12 mouse cellular contexts compared by ENCODE assay signal in the genomic region with DNA sequence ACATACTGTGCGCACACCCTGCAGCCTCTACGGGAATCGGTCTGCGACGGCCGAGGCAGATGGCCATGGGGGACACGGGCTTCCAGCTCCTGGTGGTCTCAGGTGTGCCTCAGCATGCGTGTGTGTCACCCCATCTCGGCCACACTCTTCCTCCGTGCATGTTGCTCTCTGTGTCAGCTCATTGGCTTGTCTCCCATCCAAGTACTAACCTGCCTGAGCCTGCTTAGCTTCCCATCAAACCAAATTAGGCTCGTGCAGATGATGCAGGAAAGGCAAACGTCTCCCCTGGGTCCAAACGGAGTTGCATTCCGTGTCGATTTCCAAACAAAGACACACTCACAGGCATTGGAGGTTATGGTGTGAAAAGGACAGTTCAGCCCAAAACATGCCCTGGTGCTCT.
DNase-seq lines count a peak whose midpoint lies in the region; ATAC-seq and TF ChIP-seq lines count a peak whose summit lies in the region.
"Had no signal": no experiment of that assay in that cellular context is flagged by ENCODE, and none has a peak within 500 bp of the region (broad histone marks: within the 10 kb centered on the region; RNA-seq: fewer than 3 reads in every experiment).

No protein-coding gene starts in this region.

- no peak overlapping the region for H3K4me2 ChIP-seq in embryonic facial prominence, embryonic 14.5 days (ENCODE audit: low read depth, low read length)
- peak overlapping the region; percentile 25; the same call in 1 of the 2 replicates for H3K4me2 ChIP-seq in hindbrain, postnatal 0 days (ENCODE audit: low read depth, low read length)
- no peak overlapping the region for H3K4me2 ChIP-seq in midbrain, postnatal 0 days (ENCODE audit: low read depth, low read length, poor library complexity, severe bottlenecking)
- H3K4me2 ChIP-seq: kidney, embryonic 15.5 days had no signal

- WGBS in embryonic facial prominence, embryonic 14.5 days, result 39% methylated on average over 8 of the region's 15 CpGs
- 29% methylated on average over 15 of the region's 15 CpGs for WGBS in hindbrain, postnatal 0 days
- WGBS in midbrain, postnatal 0 days, result 55% methylated on average over 15 of the region's 15 CpGs

- no peaks in the 10 kb centered on the region for H3K4me1 ChIP-seq in embryonic facial prominence, embryonic 14.5 days (ENCODE audit: control insufficient read depth, insufficient read depth, low read length)
- H3K4me1 ChIP-seq in hindbrain, postnatal 0 days (ENCODE audit: insufficient read depth, low read length), result 0 out of 2 replicates have a peak, but pooled peaks cover 7% of the 10 kb centered on the region
- H3K4me1 ChIP-seq in midbrain, postnatal 0 days (ENCODE audit: insufficient read depth, low read length), result peaks cover 7% of the 10 kb centered on the region; the same call in 1 of the 2 replicates

- no peak overlapping the region for H3K4me3 ChIP-seq in embryonic facial prominence, embryonic 14.5 days (ENCODE audit: low read depth, low read length)
- H3K4me3 ChIP-seq in hindbrain, postnatal 0 days (ENCODE audit: low read length), result no peak overlapping the region
- H3K4me3 ChIP-seq in midbrain, postnatal 0 days (ENCODE audit: low read depth, low read length), result no peak overlapping the region
- H3K4me3 ChIP-seq: heart, embryonic 10.5 days; kidney, embryonic 15.5 days had no signal

- peak; percentile 58 for DNase-seq in MN1 (ENCODE audit: low spot score)
- peak; percentile 73 for DNase-seq in embryonic facial prominence, embryonic 14.5 days (ENCODE audit: low spot score)
- peak; percentile 74 for DNase-seq in hindbrain, postnatal 0 days (ENCODE audit: low spot score)
- DNase-seq in midbrain, postnatal 0 days (ENCODE audit: low spot score), result peak; percentile 66
- no peak for DNase-seq in adrenal gland, postnatal 10 days
- no peak for DNase-seq in heart, adult 11 months
- no peak for DNase-seq in gastrocnemius, postnatal 10 days
- DNase-seq: layer of hippocampus, adult 9-11 months; thymus, postnatal 4 days had no signal

- no peak for TF ChIP-seq CTCF in hindbrain, postnatal 0 days (IDR thresholded peaks at IDR 0.05; ENCODE audit: low read depth)
- TF ChIP-seq CTCF in midbrain, postnatal 0 days (IDR thresholded peaks at IDR 0.05), result no peak

- H3K36me3 ChIP-seq in embryonic facial prominence, embryonic 14.5 days (ENCODE audit: control insufficient read depth, insufficient read depth, low read length), result no peaks in the 10 kb centered on the region
- no peaks in the 10 kb centered on the region for H3K36me3 ChIP-seq in hindbrain, postnatal 0 days (ENCODE audit: insufficient read depth, low read length)
- no peaks in the 10 kb centered on the region for H3K36me3 ChIP-seq in midbrain, postnatal 0 days (ENCODE audit: insufficient read depth, low read length)
- H3K36me3 ChIP-seq: heart, embryonic 10.5 days; kidney, embryonic 15.5 days had no signal

- H3K9ac ChIP-seq in embryonic facial prominence, embryonic 14.5 days (ENCODE audit: low read depth, low read length), result no peak overlapping the region
- H3K9ac ChIP-seq in hindbrain, postnatal 0 days (replicated peaks; ENCODE audit: low read length), result no peak overlapping the region; the same call in 1 of the 2 replicates
- no peak overlapping the region for H3K9ac ChIP-seq in midbrain, postnatal 0 days (replicated peaks; ENCODE audit: low read length, poor library complexity, severe bottlenecking)
- H3K9ac ChIP-seq: kidney, embryonic 15.5 days had no signal

- H3K27ac ChIP-seq in embryonic facial prominence, embryonic 14.5 days (replicated peaks; ENCODE audit: low read depth, low read length), result no peak overlapping the region
- no peak overlapping the region; the same call in 1 of the 2 replicates for H3K27ac ChIP-seq in hindbrain, postnatal 0 days
- no peak overlapping the region; the same call in 1 of the 2 replicates for H3K27ac ChIP-seq in midbrain, postnatal 0 days (ENCODE audit: low read depth, low read length)
- H3K27ac ChIP-seq: heart, embryonic 10.5 days; kidney, embryonic 15.5 days had no signal

- H3K27me3 ChIP-seq in embryonic facial prominence, embryonic 14.5 days (replicated peaks; ENCODE audit: control insufficient read depth, insufficient read depth, low read length), result no peaks in the 10 kb centered on the region
- no peaks in the 10 kb centered on the region for H3K27me3 ChIP-seq in hindbrain, postnatal 0 days (ENCODE audit: insufficient read depth, low read length)
- no peaks in the 10 kb centered on the region for H3K27me3 ChIP-seq in midbrain, postnatal 0 days (ENCODE audit: insufficient read depth, low read length)
- H3K27me3 ChIP-seq: kidney, embryonic 15.5 days had no signal

- H3K9me3 ChIP-seq in embryonic facial prominence, embryonic 14.5 days (ENCODE audit: control insufficient read depth, low read length), result no peaks in the 10 kb centered on the region
- no peaks in the 10 kb centered on the region for H3K9me3 ChIP-seq in hindbrain, postnatal 0 days (ENCODE audit: low read length)
- no peaks in the 10 kb centered on the region for H3K9me3 ChIP-seq in midbrain, postnatal 0 days (ENCODE audit: low read length)
- H3K9me3 ChIP-seq: heart, embryonic 10.5 days; kidney, embryonic 15.5 days had no signal

- peak; percentile 37; the same call in 1 of the 2 replicates for ATAC-seq in embryonic facial prominence, embryonic 14.5 days (ENCODE audit: low read depth)
- peak; percentile 52 for ATAC-seq in hindbrain, postnatal 0 days
- 0 out of 2 replicates have a peak, but pooled peaks have one; percentile 20 for ATAC-seq in midbrain, postnatal 0 days (ENCODE audit: low FRiP score)
- ATAC-seq in megakaryocyte, adult 5-6 weeks (ENCODE audit: poor library complexity, severe bottlenecking), result no peak

Comparison
In these comparisons a context has a peak if more than half of its experiments do, and no peak if none do; other contexts are left out.
1. DNase-seq: peak in MN1 (single experiment), embryonic facial prominence, embryonic 14.5 days (single experiment), hindbrain, postnatal 0 days (single experiment) and midbrain, postnatal 0 days (single experiment); none in adrenal gland, postnatal 10 days (single experiment), heart, adult 11 months (single experiment) and gastrocnemius, postnatal 10 days (single experiment).